Mouse (Mus musculus): ENCODE measurements at regions not wholly inside any gene's neighbourhood (a gene's known extent, or its start where the extent isn't known, plus 50 kb on each side); places are given as distances from the start of the nearest gene placed in this dataset. TPM values are rescaled to one million over a fixed set of nuclear protein-coding genes. Genes with fewer than 3 reads are reported as not detected.

Small RNA genes in the stretch of these regions (microRNA-seq; reads per million reads assigned to microRNA genes)
- not detected for gene Gm24063

All from kidney, embryonic 15.5 days (tissue).